Mouse (Mus musculus) hindbrain, postnatal 0 days (tissue): ENCODE data around the gene Tnfrsf17. TPM values are rescaled to one million over a fixed set of nuclear protein-coding genes. Genes with fewer than 3 reads are reported as not detected.

Source experiments
- ATAC-seq: fragments of 200-750 bp; cut with Nextera tagmentation; 2 replicates; pipeline ENCODE4 v1.8.0; 2017; ENCODE audit warnings: mild to moderate bottlenecking, moderate TSS enrichment, moderate library complexity
- DNase-seq: peaks from one replicate; pipeline ENCODE4 v3.0.0-alpha.2; 2015; ENCODE audit warnings: low spot score
- H3K27ac ChIP-seq: fragments of 300-500 bp; sonication (generic); 2 replicates; pipeline ENCODE4 v1.5.1; 2014; ENCODE audit warnings: mild to moderate bottlenecking
- H3K27me3 ChIP-seq: fragments of 300-500 bp; sonication (generic); 2 replicates; pipeline ENCODE4 v1.6.1; 2014; ENCODE audit warnings: low read length, mixed read lengths; ENCODE audit not compliant: insufficient read depth
- H3K36me3 ChIP-seq: fragments of 300-500 bp; sonication (generic); 2 replicates; pipeline ENCODE4 v1.6.1; 2014; ENCODE audit warnings: low read length, mixed read lengths; ENCODE audit not compliant: insufficient read depth
- H3K4me1 ChIP-seq: fragments of 300-500 bp; sonication (generic); 2 replicates; pipeline ENCODE4 v1.6.1; 2014; ENCODE audit warnings: antibody characterized with exemption, low read length, mixed read lengths; ENCODE audit not compliant: insufficient read depth
- H3K4me2 ChIP-seq: fragments of 300-500 bp; sonication (generic); 2 replicates; pipeline ENCODE4 v1.6.1; 2014; ENCODE audit warnings: low read depth, mild to moderate bottlenecking, low read length, moderate library complexity, mixed read lengths
- H3K4me3 ChIP-seq: fragments of 300-500 bp; sonication (generic); 2 replicates; pipeline ENCODE4 v1.5.1; 2014; ENCODE audit warnings: low read length
- H3K9ac ChIP-seq: fragments of 300-500 bp; sonication (generic); replicated peaks from 2 replicates; pipeline ENCODE4 v1.6.1; 2014; ENCODE audit warnings: mild to moderate bottlenecking, low read length, moderate library complexity, mixed read lengths
- H3K9me3 ChIP-seq: fragments of 300-500 bp; sonication (generic); 2 replicates; pipeline ENCODE4 v1.6.1; 2016; ENCODE audit warnings: low read length, mixed read lengths
- CTCF ChIP-seq: IDR thresholded peaks from 2 replicates; pipeline ENCODE4 v1.5.1; 2016; ENCODE audit warnings: antibody characterized with exemption, control low read depth, low read depth
- WGBS: fragments of 180-500 bp; shearing (Covaris S2); extraction: QIAGEN DNeasy Blood & Tissue Kit; methylation state at CpG from one replicate; pipeline ENCODE4 v1.1.7; 2014; 5-methylcytosine and 5-hydroxymethylcytosine counted together
- polyA plus RNA-seq: library from polyadenylated mRNA; unstranded; fragments of >200 nt; fragmentation: Nextera tagmentation; extraction: Ambion mirVana; gene quantifications from 2 replicates; pipeline ENCODE4 v1.2.1, GENCODE M21; 2015
- total RNA-seq: library from RNA; depleted of rRNA; stranded (reverse); fragments of >200 nt; gene quantifications from 2 replicates; pipeline ENCODE4 v1.2.3, GENCODE M21; 2014; rRNA removed

The Tnfrsf17 gene
- total and polyA plus RNA-seq, 2 experiments from 2014 or later, result 0.42 TPM; not detected in 1

DNA sequence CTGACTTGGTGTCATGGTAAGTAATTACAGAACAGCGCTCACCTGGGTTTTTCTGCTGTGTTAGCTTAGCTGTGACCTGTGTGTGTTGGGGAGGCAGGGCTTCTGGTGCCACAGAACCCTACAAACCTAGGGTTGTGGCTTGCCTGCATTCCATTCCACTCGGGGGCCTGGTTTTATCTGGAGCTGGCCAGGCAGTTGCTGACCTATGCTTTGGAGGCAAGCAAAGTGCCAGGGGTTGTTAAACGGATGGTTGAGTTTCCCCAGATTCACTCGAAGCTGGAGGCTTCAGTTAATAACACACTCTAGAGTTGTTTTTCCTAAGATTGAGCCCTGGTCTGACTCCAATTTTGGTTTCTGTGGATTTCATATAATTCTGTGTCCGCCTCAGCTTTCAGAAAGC, 52.0 kb downstream of the Tnfrsf17 start:
- TF ChIP-seq CTCF, result no peak
- Histone ChIP-seq H3K36me3 (no peaks in the 10 kb centered on the region), H3K4me3 (no peak overlapping the region), H3K9ac (no peak overlapping the region), H3K27ac (no peak overlapping the region), H3K9me3 (no peaks in the 10 kb centered on the region), H3K27me3 (no peaks in the 10 kb centered on the region), H3K4me2 (no peak overlapping the region), H3K4me1 (0 out of 2 replicates have a peak, but pooled peaks cover 14% of the 10 kb centered on the region)
- 67% methylated on average over 5 of the region's 5 CpGs for whole genome bisulfite sequencing
- DNase-seq (no peak), ATAC-seq (no peak)

DNA sequence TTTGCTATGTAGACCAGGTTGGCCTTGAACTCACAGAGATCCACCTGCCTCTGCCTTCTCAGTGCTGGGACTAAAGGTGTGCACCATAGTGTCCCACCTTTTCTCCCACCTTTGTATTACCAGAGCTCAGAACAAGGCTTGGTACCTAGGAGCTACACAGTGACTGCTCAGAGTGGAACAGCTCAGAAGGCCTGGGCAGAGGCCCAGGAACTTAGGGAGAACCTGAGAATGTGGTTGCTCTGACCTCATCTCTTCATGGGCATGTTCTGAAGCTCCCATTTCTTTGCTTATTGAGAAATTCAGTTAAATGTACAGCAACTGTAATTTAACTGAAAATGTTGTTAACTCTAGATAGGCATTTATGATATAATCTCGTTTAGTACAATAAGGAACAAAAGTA, 53.2 kb downstream of the Tnfrsf17 start:
- no peaks in the 10 kb centered on the region for H3K27me3 ChIP-seq
- no peak overlapping the region for H3K4me3 ChIP-seq
- no peak for ATAC-seq
- no peaks in the 10 kb centered on the region for H3K9me3 ChIP-seq
- no peak overlapping the region for H3K27ac ChIP-seq
- TF ChIP-seq CTCF, result no peak
- 0 out of 2 replicates have a peak, but pooled peaks cover 14% of the 10 kb centered on the region for H3K4me1 ChIP-seq
- no peak for DNase-seq
- 70% methylated on average over 1 of the region's 1 CpGs for WGBS
- no peaks in the 10 kb centered on the region for H3K36me3 ChIP-seq
- no peak overlapping the region for H3K9ac ChIP-seq
- no peak overlapping the region for H3K4me2 ChIP-seq

DNA sequence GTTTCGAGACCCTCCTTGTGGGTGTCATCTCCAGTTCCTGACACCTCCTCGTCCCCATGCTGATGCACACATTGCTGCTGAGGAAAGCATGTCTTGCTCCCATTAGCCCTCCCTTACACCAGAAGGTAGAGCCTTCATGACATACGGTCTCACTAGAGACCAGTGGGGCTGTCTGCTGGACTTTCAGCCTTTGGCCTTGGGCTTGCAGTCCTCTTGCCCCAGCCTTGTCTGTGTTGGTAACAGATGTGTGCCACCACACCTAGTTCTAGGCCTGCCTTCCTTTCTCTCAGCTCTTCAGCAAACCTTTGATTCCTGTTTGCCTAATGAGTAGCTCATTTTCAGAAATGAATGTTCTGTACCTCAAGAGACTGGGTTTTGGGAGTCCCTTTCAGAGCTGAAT, 54.8 kb downstream of the Tnfrsf17 start:
- Histone ChIP-seq H3K9me3 (no peaks in the 10 kb centered on the region), H3K4me1 (0 out of 2 replicates have a peak, but pooled peaks cover 14% of the 10 kb centered on the region), H3K4me2 (no peak overlapping the region), H3K4me3 (no peak overlapping the region), H3K27ac (no peak overlapping the region), H3K9ac (no peak overlapping the region), H3K36me3 (no peaks in the 10 kb centered on the region), H3K27me3 (no peaks in the 10 kb centered on the region)
- ATAC-seq (no peak), DNase-seq (no peak)
- WGBS, result 87% methylated on average over 3 of the region's 3 CpGs
- TF ChIP-seq CTCF, result no peak

DNA sequence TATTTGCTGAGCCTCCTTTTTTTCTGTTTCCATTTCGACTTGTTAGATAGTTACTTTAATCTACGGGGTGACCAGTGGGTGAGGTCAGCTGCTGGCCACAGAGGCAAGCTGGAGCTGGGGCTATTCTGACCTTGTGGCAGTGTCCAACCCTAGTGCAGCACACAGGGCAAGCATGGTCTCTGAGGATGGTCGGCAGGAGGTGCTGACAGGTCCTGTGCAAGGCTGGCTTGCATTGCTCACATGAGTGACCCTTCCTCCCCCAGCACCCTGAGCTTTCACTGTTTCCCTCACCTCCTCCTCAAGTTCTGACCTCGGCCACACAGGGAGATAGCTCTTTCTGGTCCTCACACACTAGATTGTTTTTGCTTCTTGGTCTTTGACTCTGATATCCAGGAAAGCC, 55.5 kb downstream of the Tnfrsf17 start:
- H3K4me1 ChIP-seq, result 0 out of 2 replicates have a peak, but pooled peaks cover 14% of the 10 kb centered on the region
- no peak for TF ChIP-seq CTCF
- ATAC-seq, result peak; percentile 37
- no peak overlapping the region for H3K4me3 ChIP-seq
- no peak overlapping the region for H3K9ac ChIP-seq
- no peaks in the 10 kb centered on the region for H3K36me3 ChIP-seq
- H3K27ac ChIP-seq, result no peak overlapping the region
- H3K9me3 ChIP-seq, result no peaks in the 10 kb centered on the region
- no peaks in the 10 kb centered on the region for H3K27me3 ChIP-seq
- 57% methylated on average over 4 of the region's 4 CpGs for WGBS
- no peak for DNase-seq
- no peak overlapping the region for H3K4me2 ChIP-seq

DNA sequence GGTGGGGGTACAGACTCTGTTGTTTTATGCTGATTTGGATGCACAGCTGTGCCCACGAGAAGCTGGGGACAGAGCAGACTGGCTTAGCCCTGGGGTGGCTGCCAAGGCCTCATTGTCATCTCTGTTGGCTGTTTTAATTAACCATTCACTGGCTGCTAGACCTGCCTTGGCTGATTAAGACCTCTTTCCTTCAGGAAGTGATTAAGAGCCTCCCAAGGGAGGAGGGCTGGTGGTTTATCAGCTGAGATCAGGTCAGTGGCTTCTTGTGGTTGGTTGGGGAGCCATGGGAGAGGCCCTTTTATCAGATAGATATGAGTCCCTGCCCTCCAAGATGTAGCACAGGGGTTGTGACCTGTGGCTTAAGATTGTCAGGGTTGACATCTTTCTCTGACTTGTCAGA, 56.0 kb downstream of the Tnfrsf17 start:
- H3K4me2 ChIP-seq, result no peak overlapping the region
- no peaks in the 10 kb centered on the region for H3K27me3 ChIP-seq
- no peak for TF ChIP-seq CTCF
- H3K4me1 ChIP-seq, result 0 out of 2 replicates have a peak, but pooled peaks cover 14% of the 10 kb centered on the region
- no peaks in the 10 kb centered on the region for H3K9me3 ChIP-seq
- H3K9ac ChIP-seq, result no peak overlapping the region
- H3K27ac ChIP-seq, result no peak overlapping the region
- ATAC-seq (peak; percentile 75), DNase-seq (peak; percentile 70)
- no peaks in the 10 kb centered on the region for H3K36me3 ChIP-seq
- 4% methylated on average over 1 of the region's 1 CpGs for WGBS
- H3K4me3 ChIP-seq, result no peak overlapping the region

Other genes starting within 250 kb of the Tnfrsf17 start
- 23.9 and 31.6 TPM in 2 replicates for gene Litaf, start 247.7 kb upstream of the Tnfrsf17 start, total RNA-seq
- 28.2 and 31.1 TPM in 2 replicates for gene Litaf, start 247.7 kb upstream of the Tnfrsf17 start, polyA plus RNA-seq
- gene Txndc11, start 179.2 kb upstream of the Tnfrsf17 start, total RNA-seq, result 43.7 and 44.1 TPM in 2 replicates
- 25.2 and 29.0 TPM in 2 replicates for gene Txndc11, start 179.2 kb upstream of the Tnfrsf17 start, polyA plus RNA-seq
- 49.6 and 62.4 TPM in 2 replicates for gene Zc3h7a, start 137.4 kb upstream of the Tnfrsf17 start, total RNA-seq
- 42.3 and 42.8 TPM in 2 replicates for gene Zc3h7a, start 137.4 kb upstream of the Tnfrsf17 start, polyA plus RNA-seq
- 36.0 and 47.4 TPM in 2 replicates for gene Rsl1d1, start 110.5 kb upstream of the Tnfrsf17 start, total RNA-seq
- 133 TPM in 2 replicates for gene Rsl1d1, start 110.5 kb upstream of the Tnfrsf17 start, polyA plus RNA-seq
- gene Gspt1, start 59.5 kb upstream of the Tnfrsf17 start, total RNA-seq, result 51.6 and 55.2 TPM in 2 replicates
- gene Gspt1, start 59.5 kb upstream of the Tnfrsf17 start, polyA plus RNA-seq, result 45.2 and 46.6 TPM in 2 replicates
- gene Snx29, start 9.1 kb downstream of the Tnfrsf17 start, total RNA-seq, result 18.7 and 19.5 TPM in 2 replicates
- 8.2 and 8.4 TPM in 2 replicates for gene Snx29, start 9.1 kb downstream of the Tnfrsf17 start, polyA plus RNA-seq